Mouse (Mus musculus): ENCODE data around the gene Krtap1-3. TPM values are rescaled to one million over a fixed set of nuclear protein-coding genes. Genes with fewer than 3 reads are reported as not detected.

Krtap1-3 gene
- polyA plus RNA-seq, 1 experiment from 2014 or later: not detected

- no peak for ATAC-seq (ENCODE audit: low read depth)
- no peak overlapping the region for H3K9ac ChIP-seq (ENCODE audit: low read depth, low read length)
- 5% methylated on average over 7 of the region's 7 CpGs for WGBS (ENCODE audit: insufficient replicate concordance)
Measured at GRCm38 (mm10) chr11:99574106-99574505, 17.0 kb downstream of the Krtap1-3 start.

GRCm38 (mm10) chr11:99573164-99573563, 18.0 kb downstream of the Krtap1-3 start:
- Histone ChIP-seq H3K36me3 (ENCODE audit: control insufficient read depth, insufficient read depth) (no peaks in the 10 kb centered on the region), H3K4me3 (ENCODE audit: low read depth, low read length) (no peak overlapping the region), H3K9ac (ENCODE audit: low read depth, low read length) (no peak overlapping the region), H3K9me3 (replicated peaks; ENCODE audit: control insufficient read depth, low read length) (no peaks in the 10 kb centered on the region), H3K4me2 (ENCODE audit: low read depth, low read length) (no peak overlapping the region), H3K27ac (ENCODE audit: low read length) (no peak overlapping the region), H3K4me1 (ENCODE audit: control insufficient read depth, low read depth, low read length) (no peaks in the 10 kb centered on the region), H3K27me3 (ENCODE audit: control insufficient read depth, insufficient read depth, low read depth, low read length) (no peaks in the 10 kb centered on the region)
- 47% methylated on average over 4 of the region's 4 CpGs for whole genome bisulfite sequencing (ENCODE audit: insufficient replicate concordance)
- ATAC-seq (ENCODE audit: low read depth): no peak

More at GRCm38 (mm10) chr11:99574106-99574505, 17.0 kb downstream of the Krtap1-3 start:
- Histone ChIP-seq H3K27me3 (ENCODE audit: control insufficient read depth, insufficient read depth, low read depth, low read length) (no peaks in the 10 kb centered on the region), H3K4me2 (ENCODE audit: low read depth, low read length) (no peak overlapping the region), H3K36me3 (ENCODE audit: control insufficient read depth, insufficient read depth) (no peaks in the 10 kb centered on the region), H3K4me1 (ENCODE audit: control insufficient read depth, low read depth, low read length) (no peaks in the 10 kb centered on the region), H3K4me3 (ENCODE audit: low read depth, low read length) (no peak overlapping the region), H3K9me3 (replicated peaks; ENCODE audit: control insufficient read depth, low read length) (no peaks in the 10 kb centered on the region), H3K27ac (ENCODE audit: low read length) (no peak overlapping the region)

- H3K4me1 ChIP-seq (ENCODE audit: control insufficient read depth, low read depth, low read length): no peaks in the 10 kb centered on the region
- H3K27ac ChIP-seq (ENCODE audit: low read length): no peak within 1 kb of the TSS
- 82% methylated on average over 7 of the region's 7 CpGs for WGBS (ENCODE audit: insufficient replicate concordance)
- H3K27me3 ChIP-seq (ENCODE audit: control insufficient read depth, insufficient read depth, low read depth, low read length): no peaks in the 10 kb centered on the region
- no peak within 1 kb of the TSS for H3K4me3 ChIP-seq (ENCODE audit: low read depth, low read length)
- H3K9ac ChIP-seq (ENCODE audit: low read depth, low read length): no peak within 1 kb of the TSS
- no peak within 1 kb of the TSS for H3K4me2 ChIP-seq (ENCODE audit: low read depth, low read length)
- H3K9me3 ChIP-seq (replicated peaks; ENCODE audit: control insufficient read depth, low read length): no peaks in the 10 kb centered on the region
- H3K36me3 ChIP-seq (ENCODE audit: control insufficient read depth, insufficient read depth): no peaks in the 10 kb centered on the region
- ATAC-seq (ENCODE audit: low read depth): no peak
Measured at GRCm38 (mm10) chr11:99566530-99566929, 24.6 kb downstream of the Krtap1-3 start, which contains the start of gene Krtap3-1. TSS of gene Krtap3-1 (minus strand) at chr11:99566630.

GRCm38 (mm10) chr11:99562580-99562979, 28.6 kb downstream of the Krtap1-3 start:
- Histone ChIP-seq H3K27ac (ENCODE audit: low read length) (no peak overlapping the region), H3K27me3 (ENCODE audit: control insufficient read depth, insufficient read depth, low read depth, low read length) (no peaks in the 10 kb centered on the region), H3K9ac (ENCODE audit: low read depth, low read length) (no peak overlapping the region), H3K9me3 (replicated peaks; ENCODE audit: control insufficient read depth, low read length) (no peaks in the 10 kb centered on the region), H3K4me2 (ENCODE audit: low read depth, low read length) (no peak overlapping the region), H3K4me1 (ENCODE audit: control insufficient read depth, low read depth, low read length) (no peaks in the 10 kb centered on the region), H3K36me3 (ENCODE audit: control insufficient read depth, insufficient read depth) (no peaks in the 10 kb centered on the region), H3K4me3 (ENCODE audit: low read depth, low read length) (no peak overlapping the region)
- ATAC-seq (ENCODE audit: low read depth): no peak
- 60% methylated on average over 6 of the region's 6 CpGs for WGBS (ENCODE audit: insufficient replicate concordance)

GRCm38 (mm10) chr11:99559366-99559765, 31.8 kb downstream of the Krtap1-3 start, which contains the start of gene Gm11939:
TSS of gene Gm11939 (minus strand) at chr11:99559466.
- no peak within 1 kb of the TSS for H3K4me3 ChIP-seq (ENCODE audit: low read depth, low read length)
- no peaks in the 10 kb centered on the region for H3K4me1 ChIP-seq (ENCODE audit: control insufficient read depth, low read depth, low read length)
- H3K4me2 ChIP-seq (ENCODE audit: low read depth, low read length): no peak within 1 kb of the TSS
- H3K27me3 ChIP-seq (ENCODE audit: control insufficient read depth, insufficient read depth, low read depth, low read length): no peaks in the 10 kb centered on the region
- H3K9ac ChIP-seq (ENCODE audit: low read depth, low read length): no peak within 1 kb of the TSS
- H3K36me3 ChIP-seq (ENCODE audit: control insufficient read depth, insufficient read depth): no peaks in the 10 kb centered on the region
- ATAC-seq (ENCODE audit: low read depth): no peak
- no peak within 1 kb of the TSS for H3K27ac ChIP-seq (ENCODE audit: low read length)
- 67% methylated on average over 9 of the region's 9 CpGs for WGBS (ENCODE audit: insufficient replicate concordance)
- no peaks in the 10 kb centered on the region for H3K9me3 ChIP-seq (replicated peaks; ENCODE audit: control insufficient read depth, low read length)

GRCm38 (mm10) chr11:99557976-99558745, 33.0 kb downstream of the Krtap1-3 start:
- Histone ChIP-seq H3K27ac (ENCODE audit: low read length) (no peak overlapping the region), H3K9ac (ENCODE audit: low read depth, low read length) (no peak overlapping the region), H3K4me1 (ENCODE audit: control insufficient read depth, low read depth, low read length) (no peaks in the 10 kb centered on the region), H3K9me3 (replicated peaks; ENCODE audit: control insufficient read depth, low read length) (no peaks in the 10 kb centered on the region), H3K36me3 (ENCODE audit: control insufficient read depth, insufficient read depth) (no peaks in the 10 kb centered on the region), H3K27me3 (ENCODE audit: control insufficient read depth, insufficient read depth, low read depth, low read length) (no peaks in the 10 kb centered on the region), H3K4me2 (ENCODE audit: low read depth, low read length) (no peak overlapping the region), H3K4me3 (ENCODE audit: low read depth, low read length) (no peak overlapping the region)
- 73% methylated on average over 3 of the region's 3 CpGs for WGBS (ENCODE audit: insufficient replicate concordance)
- no peak for ATAC-seq (ENCODE audit: low read depth)

GRCm38 (mm10) chr11:99556753-99557152, 34.4 kb downstream of the Krtap1-3 start, which contains the start of gene Krtap3-2:
TSS of gene Krtap3-2 (minus strand) at chr11:99556853.
- H3K4me1 ChIP-seq (ENCODE audit: control insufficient read depth, low read depth, low read length): no peaks in the 10 kb centered on the region
- no peak within 1 kb of the TSS for H3K27ac ChIP-seq (ENCODE audit: low read length)
- H3K9me3 ChIP-seq (replicated peaks; ENCODE audit: control insufficient read depth, low read length): no peaks in the 10 kb centered on the region
- ATAC-seq (ENCODE audit: low read depth): no peak
- WGBS (ENCODE audit: insufficient replicate concordance): 63% methylated on average over 2 of the region's 2 CpGs
- H3K4me2 ChIP-seq (ENCODE audit: low read depth, low read length): no peak within 1 kb of the TSS
- no peak within 1 kb of the TSS for H3K9ac ChIP-seq (ENCODE audit: low read depth, low read length)
- no peaks in the 10 kb centered on the region for H3K27me3 ChIP-seq (ENCODE audit: control insufficient read depth, insufficient read depth, low read depth, low read length)
- no peak within 1 kb of the TSS for H3K4me3 ChIP-seq (ENCODE audit: low read depth, low read length)
- no peaks in the 10 kb centered on the region for H3K36me3 ChIP-seq (ENCODE audit: control insufficient read depth, insufficient read depth)

GRCm38 (mm10) chr11:99556195-99556594, 34.9 kb downstream of the Krtap1-3 start:
- Histone ChIP-seq H3K9ac (ENCODE audit: low read depth, low read length) (no peak overlapping the region), H3K4me2 (ENCODE audit: low read depth, low read length) (no peak overlapping the region), H3K4me1 (ENCODE audit: control insufficient read depth, low read depth, low read length) (no peaks in the 10 kb centered on the region), H3K4me3 (ENCODE audit: low read depth, low read length) (no peak overlapping the region), H3K9me3 (replicated peaks; ENCODE audit: control insufficient read depth, low read length) (no peaks in the 10 kb centered on the region), H3K27ac (ENCODE audit: low read length) (no peak overlapping the region), H3K36me3 (ENCODE audit: control insufficient read depth, insufficient read depth) (no peaks in the 10 kb centered on the region), H3K27me3 (ENCODE audit: control insufficient read depth, insufficient read depth, low read depth, low read length) (no peaks in the 10 kb centered on the region)
- 57% methylated on average over 2 of the region's 2 CpGs for WGBS (ENCODE audit: insufficient replicate concordance)
- ATAC-seq (ENCODE audit: low read depth): no peak

- Histone ChIP-seq H3K4me3 (ENCODE audit: low read depth, low read length) (no peak within 1 kb of the TSS), H3K27me3 (ENCODE audit: control insufficient read depth, insufficient read depth, low read depth, low read length) (no peaks in the 10 kb centered on the region), H3K27ac (ENCODE audit: low read length) (no peak within 1 kb of the TSS), H3K9me3 (replicated peaks; ENCODE audit: control insufficient read depth, low read length) (no peaks in the 10 kb centered on the region), H3K9ac (ENCODE audit: low read depth, low read length) (no peak within 1 kb of the TSS), H3K4me2 (ENCODE audit: low read depth, low read length) (no peak within 1 kb of the TSS), H3K36me3 (ENCODE audit: control insufficient read depth, insufficient read depth) (no peaks in the 10 kb centered on the region), H3K4me1 (ENCODE audit: control insufficient read depth, low read depth, low read length) (no peaks in the 10 kb centered on the region)
- WGBS (ENCODE audit: insufficient replicate concordance): 52% methylated on average over 4 of the region's 4 CpGs
- no peak for ATAC-seq (ENCODE audit: low read depth)
Measured at GRCm38 (mm10) chr11:99550765-99551164, 40.4 kb downstream of the Krtap1-3 start, which contains the start of gene Krtap3-3. TSS of gene Krtap3-3 (minus strand) at chr11:99550865.

All from liver, embryonic 16.5 days (tissue).